Mouse (Mus musculus): ENCODE measurements around the gene Raet1e. TPM values are rescaled to one million over a fixed set of nuclear protein-coding genes. Genes with fewer than 3 reads are reported as not detected.

Raet1e gene
- polyA plus RNA-seq, 1 experiment from 2014 or later = 0.98 TPM

Other genes starting within 250 kb of the Raet1e start
- not detected in 2 replicates for gene 4930444G20Rik, start 90.5 kb upstream of the Raet1e start, polyA plus RNA-seq (2014; fragmentation: Nextera tagmentation; extraction: Ambion mirVana)
- 3.0 and 5.9 TPM in 2 replicates for gene E030030I06Rik, start 9.3 kb upstream of the Raet1e start, polyA plus RNA-seq (2014; fragmentation: Nextera tagmentation; extraction: Ambion mirVana)
- gene H60b, start within 50 bp of the Raet1e start, polyA plus RNA-seq (2014; fragmentation: Nextera tagmentation; extraction: Ambion mirVana) = 0.25 and 0.34 TPM in 2 replicates
- gene Raet1d, start 202.0 kb downstream of the Raet1e start, polyA plus RNA-seq (2014; fragmentation: Nextera tagmentation; extraction: Ambion mirVana) = 2.0 and 2.3 TPM in 2 replicates